Mouse (Mus musculus): Measurements from ENCODE around the gene Tmem136. TPM values are rescaled to one million over a fixed set of nuclear protein-coding genes. Genes with fewer than 3 reads are reported as not detected.

The Tmem136 gene
- polyA plus RNA-seq, 1 experiment = 0.07 TPM

GRCm38 (mm10) chr9:43150075-43150474 lies 33.7 kb upstream of the Tmem136 start:
- TF ChIP-seq MAX (IDR thresholded peaks at IDR 0.05; ENCODE audit: low read depth) = no peak
- TF ChIP-seq SRF (IDR thresholded peaks at IDR 0.05; ENCODE audit: control insufficient read depth, insufficient read length, low read depth) = no peak
- TF ChIP-seq MYOD1 (IDR thresholded peaks at IDR 0.05; ENCODE audit: control insufficient read depth in 1 of 3, insufficient read length in 2 of 3, low read depth in 2 of 3) = no peak
- TF ChIP-seq TCF12 (IDR thresholded peaks at IDR 0.05; ENCODE audit: insufficient read depth, poor library complexity, severe bottlenecking) = no peak
- no peak for TF ChIP-seq CEBPB (IDR thresholded peaks at IDR 0.05; ENCODE audit: insufficient read depth, poor library complexity, severe bottlenecking)
- TF ChIP-seq E2F4 (IDR thresholded peaks at IDR 0.05; ENCODE audit: insufficient read depth) = no peak
- no peak for TF ChIP-seq USF1 (IDR thresholded peaks at IDR 0.05; ENCODE audit: low read depth)
- TF ChIP-seq POLR2AphosphoS2 (IDR thresholded peaks at IDR 0.05; ENCODE audit: insufficient read length, low read depth) = no peak
- TF ChIP-seq TCF3 (IDR thresholded peaks at IDR 0.05; ENCODE audit: insufficient read length, low read depth) = no peak
- no peak for TF ChIP-seq REST (IDR thresholded peaks at IDR 0.05; ENCODE audit: insufficient read depth, insufficient read length)
- TF ChIP-seq MYOG (IDR thresholded peaks at IDR 0.05; ENCODE audit: control insufficient read depth in 1 of 3, insufficient read depth in 1 of 3, insufficient read length in 2 of 3, low read depth in 2 of 3) = no peak
- TF ChIP-seq POLR2A (IDR thresholded peaks at IDR 0.05; ENCODE audit: insufficient read length, low read depth) = no peak
- H3K36me3 ChIP-seq (ENCODE audit: control insufficient read depth, insufficient read depth) = no peaks in the 10 kb centered on the region
- H3ac ChIP-seq (ENCODE audit: control insufficient read depth, insufficient read length) = no peak overlapping the region
- peaks cover 41% of the 10 kb centered on the region for H3K27me3 ChIP-seq (ENCODE audit: control insufficient read depth, insufficient read depth, insufficient read length)
- H3K79me2 ChIP-seq (ENCODE audit: control insufficient read depth, insufficient read depth) = no peaks in the 10 kb centered on the region
- H3K4me2 ChIP-seq (ENCODE audit: low read depth) = no peak overlapping the region
- no peak overlapping the region for H3K4me3 ChIP-seq

DNA sequence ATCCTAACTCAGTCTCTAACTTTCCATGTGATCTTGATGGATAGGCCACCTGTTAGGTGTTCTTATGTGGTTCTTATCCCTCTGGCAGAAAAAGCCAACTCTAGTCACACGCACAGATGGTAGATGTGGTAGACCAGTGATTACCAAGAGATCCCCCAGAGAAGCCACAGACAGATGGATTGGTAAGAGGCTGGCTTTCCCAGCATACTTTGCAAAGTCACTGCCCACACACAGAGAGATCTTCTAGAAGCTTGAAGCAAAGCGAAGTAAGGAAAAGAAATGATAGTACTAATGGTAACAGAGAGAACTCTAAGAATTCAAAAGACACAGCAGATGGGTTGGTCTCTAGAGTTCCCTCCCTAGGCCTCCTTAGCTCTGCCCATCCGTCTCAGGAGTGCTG lies 33.1 kb upstream of the Tmem136 start:
- Histone ChIP-seq H3K27me3 (ENCODE audit: control insufficient read depth, insufficient read depth, insufficient read length) (peaks cover 37% of the 10 kb centered on the region), H3ac (ENCODE audit: control insufficient read depth, insufficient read length) (no peak overlapping the region), H3K4me2 (ENCODE audit: low read depth) (no peak overlapping the region), H3K4me3 (no peak overlapping the region), H3K79me2 (ENCODE audit: control insufficient read depth, insufficient read depth) (no peaks in the 10 kb centered on the region), H3K36me3 (ENCODE audit: control insufficient read depth, insufficient read depth) (no peaks in the 10 kb centered on the region)
- TF ChIP-seq CEBPB (IDR thresholded peaks at IDR 0.05; ENCODE audit: insufficient read depth, poor library complexity, severe bottlenecking) (no peak), MYOD1 (IDR thresholded peaks at IDR 0.05; ENCODE audit: control insufficient read depth in 1 of 3, insufficient read length in 2 of 3, low read depth in 2 of 3) (peak in 1 of 3 experiments; percentile 10)

DNA sequence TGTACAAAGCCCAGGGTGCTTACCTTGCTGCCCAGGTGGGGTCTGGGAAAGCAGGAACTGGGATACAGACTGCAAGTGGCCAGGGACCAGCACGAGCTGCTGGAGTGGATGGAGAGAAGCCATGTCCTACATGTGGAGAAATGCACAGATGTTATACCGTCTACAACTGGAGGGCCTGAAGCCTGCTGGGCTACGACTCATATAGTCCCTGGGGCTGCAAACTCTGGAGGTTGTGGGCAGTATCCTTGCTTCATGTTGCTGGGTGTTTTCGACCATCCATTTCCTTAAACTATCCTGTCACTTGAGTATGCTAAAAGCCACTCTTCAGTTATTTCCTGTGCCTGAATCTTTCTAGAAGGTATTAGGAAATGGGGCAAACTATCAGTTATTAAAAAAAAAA lies 28.8 kb upstream of the Tmem136 start:
- no peak overlapping the region for H3K4me2 ChIP-seq (ENCODE audit: low read depth)
- no peaks in the 10 kb centered on the region for H3K79me2 ChIP-seq (ENCODE audit: control insufficient read depth, insufficient read depth)
- H3K4me3 ChIP-seq = no peak overlapping the region
- TF ChIP-seq SRF (IDR thresholded peaks at IDR 0.05; ENCODE audit: control insufficient read depth, insufficient read length, low read depth) (no peak), CEBPB (IDR thresholded peaks at IDR 0.05; ENCODE audit: insufficient read depth, poor library complexity, severe bottlenecking) (no peak), REST (IDR thresholded peaks at IDR 0.05; ENCODE audit: insufficient read depth, insufficient read length) (no peak), TCF3 (IDR thresholded peaks at IDR 0.05; ENCODE audit: insufficient read length, low read depth) (no peak), POLR2A (IDR thresholded peaks at IDR 0.05; ENCODE audit: insufficient read length, low read depth) (no peak), E2F4 (IDR thresholded peaks at IDR 0.05; ENCODE audit: insufficient read depth) (no peak), MYOG (IDR thresholded peaks at IDR 0.05; ENCODE audit: control insufficient read depth in 1 of 3, insufficient read depth in 1 of 3, insufficient read length in 2 of 3, low read depth in 2 of 3) (no peak), USF1 (IDR thresholded peaks at IDR 0.05; ENCODE audit: low read depth) (no peak), POLR2AphosphoS2 (IDR thresholded peaks at IDR 0.05; ENCODE audit: insufficient read length, low read depth) (no peak), MYOD1 (IDR thresholded peaks at IDR 0.05; ENCODE audit: control insufficient read depth in 1 of 3, insufficient read length in 2 of 3, low read depth in 2 of 3) (no peak), MAX (IDR thresholded peaks at IDR 0.05; ENCODE audit: low read depth) (no peak)
- no peak overlapping the region for H3ac ChIP-seq (ENCODE audit: control insufficient read depth, insufficient read length)
- H3K36me3 ChIP-seq (ENCODE audit: control insufficient read depth, insufficient read depth) = no peaks in the 10 kb centered on the region
- peaks cover 5% of the 10 kb centered on the region for H3K27me3 ChIP-seq (ENCODE audit: control insufficient read depth, insufficient read depth, insufficient read length)

DNA sequence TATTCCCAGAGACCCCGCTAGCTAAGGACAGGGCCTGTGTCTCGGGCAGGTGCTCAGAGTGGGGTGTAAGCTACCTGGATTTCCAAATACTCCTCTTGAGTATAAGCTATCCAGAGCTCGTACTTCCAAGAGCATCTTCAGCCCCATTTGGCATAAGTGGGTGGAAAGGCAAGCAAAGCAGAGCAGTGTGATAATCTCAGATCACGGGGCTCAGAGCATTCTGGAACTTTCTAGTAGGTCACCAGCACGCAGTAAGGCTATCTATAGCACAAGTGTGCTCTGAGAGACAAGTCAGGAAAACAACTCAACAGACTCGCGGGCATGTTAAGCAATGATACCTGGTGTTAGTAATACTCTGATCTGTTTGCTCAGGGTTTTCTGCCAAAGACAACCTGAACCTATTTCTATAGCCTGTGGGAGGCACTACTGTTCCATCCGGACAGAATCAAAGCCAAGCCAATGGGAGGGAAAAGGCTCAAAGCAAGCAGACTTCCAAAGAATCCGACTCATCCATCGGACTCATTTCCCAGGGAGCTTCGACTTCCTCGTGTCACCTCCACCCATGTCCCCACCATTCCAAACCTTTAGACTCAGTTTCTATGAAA lies 27.9 kb upstream of the Tmem136 start:
- Histone ChIP-seq H3K79me2 (ENCODE audit: control insufficient read depth, insufficient read depth) (no peaks in the 10 kb centered on the region), H3ac (ENCODE audit: control insufficient read depth, insufficient read length) (no peak overlapping the region), H3K36me3 (ENCODE audit: control insufficient read depth, insufficient read depth) (no peaks in the 10 kb centered on the region), H3K4me3 (no peak overlapping the region), H3K4me2 (ENCODE audit: low read depth) (no peak overlapping the region), H3K27me3 (ENCODE audit: control insufficient read depth, insufficient read depth, insufficient read length) (peaks cover 9% of the 10 kb centered on the region)
- TF ChIP-seq E2F4 (IDR thresholded peaks at IDR 0.05; ENCODE audit: insufficient read depth) = no peak
- no peak for TF ChIP-seq POLR2A (IDR thresholded peaks at IDR 0.05; ENCODE audit: insufficient read length, low read depth)
- no peak for TF ChIP-seq MAX (IDR thresholded peaks at IDR 0.05; ENCODE audit: low read depth)
- TF ChIP-seq TCF12 (IDR thresholded peaks at IDR 0.05; ENCODE audit: insufficient read depth, poor library complexity, severe bottlenecking) = no peak
- no peak for TF ChIP-seq POLR2AphosphoS2 (IDR thresholded peaks at IDR 0.05; ENCODE audit: insufficient read length, low read depth)
- no peak for TF ChIP-seq MYOG (IDR thresholded peaks at IDR 0.05; ENCODE audit: control insufficient read depth in 1 of 3, insufficient read depth in 1 of 3, insufficient read length in 2 of 3, low read depth in 2 of 3)
- no peak for TF ChIP-seq USF1 (IDR thresholded peaks at IDR 0.05; ENCODE audit: low read depth)
- TF ChIP-seq SRF (IDR thresholded peaks at IDR 0.05; ENCODE audit: control insufficient read depth, insufficient read length, low read depth) = no peak
- no peak for TF ChIP-seq REST (IDR thresholded peaks at IDR 0.05; ENCODE audit: insufficient read depth, insufficient read length)
- TF ChIP-seq CEBPB (IDR thresholded peaks at IDR 0.05; ENCODE audit: insufficient read depth, poor library complexity, severe bottlenecking) = no peak
- no peak for TF ChIP-seq MYOD1 (IDR thresholded peaks at IDR 0.05; ENCODE audit: control insufficient read depth in 1 of 3, insufficient read length in 2 of 3, low read depth in 2 of 3)
- TF ChIP-seq TCF3 (IDR thresholded peaks at IDR 0.05; ENCODE audit: insufficient read length, low read depth) = no peak

GRCm38 (mm10) chr9:43141839-43142238 lies 25.5 kb upstream of the Tmem136 start:
- H3K4me2 ChIP-seq (ENCODE audit: low read depth) = no peak overlapping the region
- H3K27me3 ChIP-seq (ENCODE audit: control insufficient read depth, insufficient read depth, insufficient read length) = peaks cover 5% of the 10 kb centered on the region
- H3K36me3 ChIP-seq (ENCODE audit: control insufficient read depth, insufficient read depth) = no peaks in the 10 kb centered on the region
- H3ac ChIP-seq (ENCODE audit: control insufficient read depth, insufficient read length) = no peak overlapping the region
- no peaks in the 10 kb centered on the region for H3K79me2 ChIP-seq (ENCODE audit: control insufficient read depth, insufficient read depth)
- TF ChIP-seq CEBPB (IDR thresholded peaks at IDR 0.05; ENCODE audit: insufficient read depth, poor library complexity, severe bottlenecking) = no peak
- no peak for TF ChIP-seq TCF3 (IDR thresholded peaks at IDR 0.05; ENCODE audit: insufficient read length, low read depth)
- no peak for TF ChIP-seq SRF (IDR thresholded peaks at IDR 0.05; ENCODE audit: control insufficient read depth, insufficient read length, low read depth)
- TF ChIP-seq MYOG (IDR thresholded peaks at IDR 0.05; ENCODE audit: control insufficient read depth in 1 of 3, insufficient read depth in 1 of 3, insufficient read length in 2 of 3, low read depth in 2 of 3) = no peak
- no peak for TF ChIP-seq TCF12 (IDR thresholded peaks at IDR 0.05; ENCODE audit: insufficient read depth, poor library complexity, severe bottlenecking)
- no peak for TF ChIP-seq REST (IDR thresholded peaks at IDR 0.05; ENCODE audit: insufficient read depth, insufficient read length)
- H3K4me3 ChIP-seq = no peak overlapping the region

All from myocyte (in vitro differentiated cells).